Mouse (Mus musculus) forebrain, embryonic 12.5 days (tissue): ENCODE measurements around the gene Ciao2b. TPM values are rescaled to one million over a fixed set of nuclear protein-coding genes. Genes with fewer than 3 reads are reported as not detected.

Experiments used
- ATAC-seq: fragments of 200-750 bp; cut with Nextera tagmentation; 2 replicates; pipeline ENCODE4 v1.8.0; 2017; ENCODE audit warnings: moderate TSS enrichment; ENCODE audit not compliant: low FRiP score
- H3K27ac ChIP-seq: fragments of 300-500 bp; sonication (generic); 2 replicates; pipeline ENCODE4 v1.5.1; 2016; ENCODE audit warnings: mild to moderate bottlenecking
- H3K27me3 ChIP-seq: fragments of 300-500 bp; sonication (generic); 2 replicates; pipeline ENCODE4 v1.6.1; 2016; ENCODE audit warnings: mild to moderate bottlenecking
- H3K36me3 ChIP-seq: fragments of 300-500 bp; sonication (generic); replicated peaks from 2 replicates; pipeline ENCODE4 v1.6.1; 2016; ENCODE audit warnings: mild to moderate bottlenecking
- H3K4me1 ChIP-seq: fragments of 300-500 bp; sonication (generic); 2 replicates; pipeline ENCODE4 v1.6.1; 2016
- H3K4me2 ChIP-seq: fragments of 300-500 bp; sonication (generic); 2 replicates; pipeline ENCODE4 v1.6.1; 2016; ENCODE audit warnings: mild to moderate bottlenecking, moderate library complexity
- H3K4me3 ChIP-seq: fragments of 300-500 bp; sonication (generic); replicated peaks from 2 replicates; pipeline ENCODE4 v1.5.1; 2016; ENCODE audit warnings: mild to moderate bottlenecking
- H3K9ac ChIP-seq: fragments of 300-500 bp; sonication (generic); 2 replicates; pipeline ENCODE4 v1.6.1; 2016; ENCODE audit warnings: mild to moderate bottlenecking
- H3K9me3 ChIP-seq: fragments of 300-500 bp; sonication (generic); 2 replicates; pipeline ENCODE4 v1.6.1; 2016
- WGBS: fragments of 180-500 bp; shearing (Covaris S2); methylation state at CpG from one replicate; pipeline ENCODE4 v1.1.7; 2016; 5-methylcytosine and 5-hydroxymethylcytosine counted together
- polyA plus RNA-seq: library from polyadenylated mRNA; unstranded; fragments of >200 nt; fragmentation: Nextera tagmentation; extraction: Ambion mirVana; gene quantifications from 2 replicates; pipeline ENCODE4 v1.2.1, GENCODE M21; 2016

Gene Ciao2b
- polyA plus RNA-seq, 1 experiment from 2014 or later = 104 TPM

DNA sequence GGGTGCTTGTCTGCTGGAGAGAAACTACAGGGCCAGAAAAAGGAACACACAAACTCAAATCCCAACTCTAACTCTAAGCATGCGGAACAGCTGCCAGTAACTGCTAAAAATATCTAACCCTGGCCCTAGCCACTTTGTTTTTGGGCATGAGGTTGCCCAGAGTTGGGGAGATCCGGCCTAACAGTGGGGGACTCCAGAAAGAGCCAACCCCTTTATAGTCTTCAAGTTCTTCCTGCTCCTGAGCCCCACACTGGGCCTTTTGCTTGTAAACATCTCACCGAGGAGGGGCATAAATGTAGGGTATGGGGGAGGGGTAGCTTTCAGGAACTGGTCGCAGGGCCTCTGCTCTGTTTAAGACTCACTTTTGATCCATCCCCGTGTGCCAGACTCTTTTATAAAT, 9.8 kb downstream of the Ciao2b start:
- Histone ChIP-seq H3K27ac (no peak overlapping the region), H3K9ac (no peak overlapping the region), H3K4me2 (no peak overlapping the region; the same call in 1 of the 2 replicates), H3K4me3 (no peak overlapping the region), H3K9me3 (no peaks in the 10 kb centered on the region), H3K36me3 (peaks cover 8% of the 10 kb centered on the region), H3K27me3 (peaks cover 38% of the 10 kb centered on the region), H3K4me1 (peaks cover 14% of the 10 kb centered on the region)
- WGBS = 33% methylated on average over 5 of the region's 5 CpGs
- ATAC-seq = no peak

DNA sequence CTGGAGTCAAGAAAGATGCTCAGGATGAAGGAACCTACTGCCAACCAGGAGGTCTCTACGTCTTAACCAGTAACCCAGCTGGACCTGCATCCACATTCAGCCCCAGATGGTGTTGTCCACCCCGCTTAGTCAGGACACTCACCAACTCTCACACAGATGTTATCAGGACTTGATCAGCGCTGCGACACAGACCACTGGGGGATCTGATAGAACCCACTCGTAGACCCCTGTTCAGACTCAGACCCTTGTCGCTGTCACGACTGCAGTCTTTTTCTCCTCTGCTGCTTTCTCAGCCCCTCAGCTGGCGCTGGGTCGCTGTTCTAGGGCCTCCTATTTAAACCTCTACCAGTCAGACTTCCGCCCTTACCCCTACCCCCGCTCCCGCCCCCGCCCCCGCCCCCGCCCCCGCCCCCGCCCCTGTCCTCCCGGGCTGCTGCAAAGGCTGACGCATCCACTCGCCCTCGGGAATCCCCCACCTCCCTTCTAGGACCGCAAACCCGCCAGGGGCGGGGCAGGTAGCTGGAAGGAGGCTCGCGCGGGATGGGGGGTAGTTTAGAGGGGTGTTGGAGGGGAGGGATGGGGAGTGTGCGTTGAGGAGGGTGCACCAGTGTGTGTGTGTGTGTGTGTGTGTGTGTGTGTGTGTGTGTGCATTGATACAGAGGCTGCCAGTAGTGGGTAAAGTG, 10.6 kb downstream of the Ciao2b start, which contains the start of gene Rrad:
Gene Rrad (minus strand): TSS at position 347 of the 683 bp plus-strand sequence.
- H3K27ac ChIP-seq = no peak within 1 kb of the TSS
- peaks cover 38% of the 10 kb centered on the region for H3K27me3 ChIP-seq
- H3K9ac ChIP-seq = peak within 1 kb of the TSS; percentile 59
- H3K4me3 ChIP-seq = peak within 1 kb of the TSS; percentile 42
- no peaks in the 10 kb centered on the region for H3K9me3 ChIP-seq
- peaks cover 8% of the 10 kb centered on the region for H3K36me3 ChIP-seq
- H3K4me2 ChIP-seq = peak within 1 kb of the TSS; percentile 74
- WGBS = 0% methylated on average over 17 of the region's 28 CpGs
- peak; percentile 65 for ATAC-seq
- peaks cover 14% of the 10 kb centered on the region for H3K4me1 ChIP-seq

DNA sequence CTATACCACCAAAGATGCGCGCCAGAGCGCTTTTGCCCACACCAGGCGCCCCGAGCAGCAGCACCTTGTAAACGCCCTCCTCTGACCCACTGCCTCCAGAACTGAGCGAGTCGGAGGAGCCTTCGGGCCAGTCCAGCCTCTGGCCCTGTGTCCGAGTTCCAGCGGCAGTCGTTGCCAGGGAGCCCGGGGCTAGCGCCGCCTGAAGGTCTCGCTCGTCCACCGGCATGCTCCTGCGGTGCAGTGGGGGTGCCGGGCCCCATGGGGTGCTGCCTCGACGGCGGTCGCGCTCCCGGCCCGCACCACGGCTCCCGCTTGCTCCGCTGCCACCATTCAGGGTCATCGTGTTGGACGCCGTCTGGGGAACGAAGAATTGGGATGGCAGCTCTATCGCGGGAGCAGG, 11.2 kb downstream of the Ciao2b start:
- Histone ChIP-seq H3K27me3 (peaks cover 38% of the 10 kb centered on the region), H3K9me3 (no peaks in the 10 kb centered on the region), H3K4me2 (peak overlapping the region; percentile 74), H3K9ac (peak overlapping the region; percentile 59; the same call in 1 of the 2 replicates), H3K4me1 (peaks cover 14% of the 10 kb centered on the region), H3K27ac (no peak overlapping the region), H3K4me3 (peak overlapping the region; percentile 42), H3K36me3 (peaks cover 2% of the 10 kb centered on the region; the same call in 1 of the 2 replicates)
- peak; percentile 40; the same call in 1 of the 2 replicates for ATAC-seq
- under 1% methylated on average over 36 of the region's 36 CpGs for WGBS

DNA sequence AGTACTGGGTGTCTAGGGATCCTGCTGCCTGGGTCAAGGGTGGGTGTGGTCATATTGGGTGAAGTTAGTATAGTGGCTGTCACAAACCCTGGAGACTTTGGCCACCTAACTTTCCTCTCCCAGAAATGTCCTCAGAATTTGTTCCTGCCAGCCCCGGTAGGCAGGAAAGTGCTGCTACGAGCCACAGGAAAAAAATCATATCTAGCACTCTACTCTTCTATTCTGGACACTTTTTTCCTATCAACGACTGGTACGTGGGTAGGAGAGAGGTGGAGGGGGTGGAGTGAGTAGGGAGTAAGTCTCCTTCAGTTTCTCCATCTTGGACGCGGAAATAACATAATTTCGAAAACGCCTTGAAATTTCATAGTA, 11.7 kb downstream of the Ciao2b start:
- Histone ChIP-seq H3K4me2 (peak overlapping the region; percentile 74), H3K27ac (no peak overlapping the region), H3K4me1 (peaks cover 14% of the 10 kb centered on the region), H3K27me3 (peaks cover 38% of the 10 kb centered on the region), H3K9ac (no peak overlapping the region; the same call in 1 of the 2 replicates), H3K9me3 (no peaks in the 10 kb centered on the region), H3K36me3 (no peaks in the 10 kb centered on the region), H3K4me3 (peak overlapping the region; percentile 42; the same call in 1 of the 2 replicates)
- 37% methylated on average over 8 of the region's 8 CpGs for WGBS
- no peak for ATAC-seq

DNA sequence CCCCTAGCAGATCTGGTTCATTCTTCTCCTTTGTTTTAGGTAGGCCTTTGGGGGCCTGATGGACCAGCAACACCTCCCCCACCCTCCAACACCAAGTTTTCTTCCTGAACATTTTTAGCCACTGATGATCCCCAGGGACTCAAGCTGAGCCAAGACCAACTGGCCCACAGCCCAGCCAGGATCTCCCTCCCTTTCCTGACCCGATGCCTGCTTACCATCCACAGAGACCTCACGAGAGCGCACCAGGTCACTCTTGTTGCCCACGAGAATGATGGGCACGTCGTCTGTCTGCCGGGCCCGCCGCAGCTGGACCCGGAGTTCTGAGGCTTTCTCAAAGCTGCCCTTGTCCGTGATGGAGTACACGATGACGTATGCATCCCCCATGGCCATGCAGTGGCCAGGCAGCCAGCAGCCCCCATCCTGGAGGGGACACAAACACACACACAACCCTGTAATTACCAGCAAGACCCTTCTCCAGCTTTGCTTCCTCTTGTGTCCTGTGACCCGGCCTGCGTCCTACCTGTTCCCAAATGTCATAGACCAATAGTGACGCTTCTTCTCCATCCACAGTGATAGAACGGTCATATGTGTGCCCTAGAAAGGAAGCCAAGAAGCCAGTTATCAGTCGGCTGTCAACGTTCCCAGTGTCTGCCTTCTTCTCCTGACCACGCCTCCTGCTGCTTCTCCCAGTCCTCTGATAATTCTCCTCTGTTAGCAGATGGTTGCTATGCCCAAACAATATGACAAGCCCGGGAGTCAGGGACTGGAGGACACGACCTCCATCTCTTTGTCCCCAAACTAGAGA, 12.3 kb downstream of the Ciao2b start:
- H3K4me3 ChIP-seq = no peak overlapping the region
- H3K27me3 ChIP-seq = peaks cover 38% of the 10 kb centered on the region
- 79% methylated on average over 22 of the region's 22 CpGs for WGBS
- H3K36me3 ChIP-seq = no peaks in the 10 kb centered on the region
- peaks cover 14% of the 10 kb centered on the region for H3K4me1 ChIP-seq
- H3K4me2 ChIP-seq = no peak overlapping the region
- H3K9me3 ChIP-seq = no peaks in the 10 kb centered on the region
- no peak overlapping the region for H3K27ac ChIP-seq
- no peak overlapping the region for H3K9ac ChIP-seq
- no peak for ATAC-seq

DNA sequence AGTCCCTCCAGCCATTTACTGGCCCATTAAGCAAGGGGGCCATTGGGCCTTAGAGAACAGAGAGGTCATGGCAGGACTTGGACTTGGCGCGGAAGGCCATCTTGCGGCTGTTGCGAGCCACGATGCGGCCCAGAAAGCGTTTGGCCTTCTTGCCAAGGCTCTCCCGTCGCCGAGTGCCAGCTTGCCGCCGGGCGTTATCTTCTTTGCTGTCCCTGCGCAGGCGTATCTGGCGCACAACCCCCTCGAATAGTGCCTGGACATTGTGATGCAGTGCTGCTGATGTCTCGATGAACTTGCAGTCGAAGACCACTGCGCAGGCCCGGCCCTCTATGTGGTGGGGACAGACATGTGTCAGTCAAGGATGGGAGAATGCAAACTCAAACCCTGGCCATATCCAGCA, 13.4 kb downstream of the Ciao2b start:
- 92% methylated on average over 21 of the region's 21 CpGs for WGBS
- no peak overlapping the region for H3K4me2 ChIP-seq
- H3K9me3 ChIP-seq = no peaks in the 10 kb centered on the region
- no peak overlapping the region for H3K4me3 ChIP-seq
- H3K36me3 ChIP-seq = no peaks in the 10 kb centered on the region
- H3K27me3 ChIP-seq = peaks cover 38% of the 10 kb centered on the region
- H3K9ac ChIP-seq = no peak overlapping the region
- H3K4me1 ChIP-seq = peaks cover 14% of the 10 kb centered on the region
- H3K27ac ChIP-seq = no peak overlapping the region
- ATAC-seq = no peak

DNA sequence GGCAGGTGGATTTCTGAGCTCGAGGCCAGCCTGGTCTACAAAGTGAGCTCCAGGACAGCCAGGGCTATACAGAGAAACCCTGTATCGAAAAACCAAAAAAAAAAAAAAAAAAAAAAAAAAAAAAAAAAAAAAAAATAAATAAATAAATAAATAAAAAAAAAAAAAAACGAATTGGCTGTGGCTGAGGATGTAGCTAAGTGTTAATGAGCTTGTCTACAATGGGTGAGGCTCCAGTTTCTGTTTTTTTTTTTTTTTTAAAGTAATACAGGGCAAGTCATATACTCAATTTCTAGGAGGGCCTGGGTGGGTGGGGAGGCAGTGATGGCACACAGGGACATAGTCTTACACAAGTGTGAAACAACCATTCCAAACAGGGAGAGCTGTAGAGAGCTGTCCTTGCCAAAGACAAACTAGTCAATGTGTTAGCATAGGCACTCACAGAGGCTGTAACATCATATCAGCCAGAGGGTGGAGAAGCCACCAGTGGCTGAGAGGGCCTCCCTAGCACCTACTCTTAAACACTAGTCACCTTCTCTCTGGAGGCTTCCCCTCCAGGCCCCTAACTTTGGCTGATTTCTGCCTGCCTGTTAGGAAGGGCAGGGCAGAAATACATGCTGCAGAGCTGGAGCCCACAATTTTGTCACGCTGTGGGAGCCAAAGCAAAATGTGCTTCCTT, 14.6 kb downstream of the Ciao2b start:
- Histone ChIP-seq H3K4me2 (no peak overlapping the region), H3K4me3 (no peak overlapping the region), H3K27ac (no peak overlapping the region), H3K9ac (no peak overlapping the region), H3K36me3 (no peaks in the 10 kb centered on the region), H3K4me1 (peaks cover 14% of the 10 kb centered on the region), H3K9me3 (no peaks in the 10 kb centered on the region), H3K27me3 (peaks cover 38% of the 10 kb centered on the region)
- 64% methylated on average over 4 of the region's 4 CpGs for WGBS
- no peak for ATAC-seq

DNA sequence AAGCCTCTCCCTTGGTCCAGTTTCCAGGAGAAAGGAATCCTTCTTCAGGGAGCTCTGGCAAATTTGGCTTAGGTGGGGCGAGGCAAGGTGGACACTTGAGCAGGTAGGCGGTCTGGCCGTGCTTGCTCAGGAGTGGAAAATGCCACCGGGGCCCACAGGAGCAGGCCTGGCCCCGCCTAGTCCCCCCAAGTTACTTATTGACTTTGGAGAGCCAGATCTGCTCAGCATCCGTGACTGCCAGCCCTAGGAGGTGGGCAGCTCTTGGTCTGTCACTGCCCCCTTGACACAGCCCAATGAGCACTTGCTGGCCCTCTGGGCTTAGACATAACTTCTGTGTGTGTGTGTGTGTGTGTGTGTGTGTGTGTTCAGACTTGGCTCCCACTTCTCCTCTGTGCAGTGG, 17.6 kb downstream of the Ciao2b start, which contains the start of gene Cdh16:
Gene Cdh16 (minus strand): TSS at position 236 of the 400 bp plus-strand sequence.
- Histone ChIP-seq H3K9ac (no peak within 1 kb of the TSS), H3K4me2 (no peak within 1 kb of the TSS), H3K36me3 (no peaks in the 10 kb centered on the region), H3K27me3 (peaks cover 8% of the 10 kb centered on the region), H3K4me3 (no peak within 1 kb of the TSS), H3K27ac (no peak within 1 kb of the TSS), H3K9me3 (0 out of 2 replicates have a peak, but pooled peaks cover 2% of the 10 kb centered on the region), H3K4me1 (no peaks in the 10 kb centered on the region)
- no peak for ATAC-seq
- 74% methylated on average over 6 of the region's 6 CpGs for WGBS

DNA sequence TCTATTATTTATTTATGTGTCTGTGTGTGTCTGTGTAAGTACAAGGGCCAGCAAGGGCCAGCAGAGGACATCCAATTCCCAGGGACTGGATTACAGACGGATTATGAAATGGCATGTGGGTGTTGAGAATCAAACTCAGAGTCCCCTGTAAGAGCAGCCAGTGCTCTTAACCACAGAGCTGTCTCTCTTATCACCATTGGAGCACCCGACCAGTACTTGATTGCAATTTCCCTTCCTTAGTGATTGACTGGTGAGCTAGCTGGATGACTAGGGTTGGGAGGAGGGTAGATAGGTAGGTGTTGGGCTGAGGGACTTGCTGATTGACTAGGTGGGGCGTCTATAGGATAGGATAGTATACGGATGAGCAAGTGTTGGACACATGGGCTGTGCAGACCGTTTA, 21.0 kb downstream of the Ciao2b start:
- no peak overlapping the region for H3K9ac ChIP-seq
- no peaks in the 10 kb centered on the region for H3K4me1 ChIP-seq
- H3K9me3 ChIP-seq = 0 out of 2 replicates have a peak, but pooled peaks cover 2% of the 10 kb centered on the region
- H3K4me3 ChIP-seq = no peak overlapping the region
- WGBS = 80% methylated on average over 5 of the region's 5 CpGs
- H3K36me3 ChIP-seq = no peaks in the 10 kb centered on the region
- H3K4me2 ChIP-seq = no peak overlapping the region
- ATAC-seq = no peak
- H3K27me3 ChIP-seq = no peaks in the 10 kb centered on the region
- H3K27ac ChIP-seq = no peak overlapping the region

DNA sequence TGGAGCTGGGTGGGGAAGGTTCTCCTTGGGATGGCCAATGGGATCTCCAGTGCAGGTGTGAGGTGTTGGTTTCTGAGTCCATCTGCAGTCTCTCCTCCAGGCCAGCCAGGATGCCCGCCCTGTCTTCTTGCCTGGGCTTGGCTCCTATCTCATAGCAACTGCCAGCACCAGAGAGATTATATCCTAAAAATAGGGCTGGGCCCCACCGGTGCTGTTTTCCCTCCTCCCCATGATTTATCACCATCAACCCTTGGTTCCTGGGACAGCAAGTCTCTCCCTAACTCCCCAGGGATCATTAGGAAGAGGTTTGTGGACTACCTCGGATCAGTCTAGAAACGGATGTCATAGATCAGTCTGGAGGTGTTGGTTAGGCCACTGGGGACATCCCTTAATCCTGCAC, 28.6 kb downstream of the Ciao2b start:
- no peak for ATAC-seq
- no peak overlapping the region for H3K4me2 ChIP-seq
- peaks cover 5% of the 10 kb centered on the region; the same call in 1 of the 2 replicates for H3K27me3 ChIP-seq
- no peak overlapping the region for H3K4me3 ChIP-seq
- no peaks in the 10 kb centered on the region for H3K4me1 ChIP-seq
- no peak overlapping the region for H3K27ac ChIP-seq
- no peaks in the 10 kb centered on the region for H3K36me3 ChIP-seq
- H3K9me3 ChIP-seq = no peaks in the 10 kb centered on the region
- H3K9ac ChIP-seq = no peak overlapping the region
- WGBS = 86% methylated on average over 4 of the region's 4 CpGs

DNA sequence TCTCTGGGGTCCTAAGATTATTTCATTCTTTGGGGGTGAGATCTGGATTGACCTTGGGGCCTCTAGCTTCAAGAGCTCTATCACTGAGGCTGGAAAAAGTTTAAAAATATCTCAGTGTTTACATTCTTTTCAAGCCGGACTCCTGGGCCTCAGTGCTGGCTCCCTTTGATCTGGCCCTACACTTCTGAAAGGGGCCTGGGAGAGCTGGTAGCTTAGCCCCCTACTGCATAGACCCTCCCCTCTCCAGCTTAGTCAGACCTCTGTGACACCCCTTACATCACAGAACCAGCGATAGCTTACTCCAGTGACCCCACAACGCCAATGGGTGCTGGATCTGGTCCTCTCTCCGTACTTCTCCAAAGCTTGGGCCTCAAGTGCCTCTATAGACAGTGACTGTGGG, 30.2 kb downstream of the Ciao2b start:
- no peaks in the 10 kb centered on the region for H3K36me3 ChIP-seq
- ATAC-seq = no peak
- H3K4me1 ChIP-seq = no peaks in the 10 kb centered on the region
- peaks cover 5% of the 10 kb centered on the region; the same call in 1 of the 2 replicates for H3K27me3 ChIP-seq
- WGBS = 82% methylated on average over 4 of the region's 4 CpGs
- H3K4me2 ChIP-seq = no peak overlapping the region
- H3K9me3 ChIP-seq = no peaks in the 10 kb centered on the region
- no peak overlapping the region for H3K9ac ChIP-seq
- H3K27ac ChIP-seq = no peak overlapping the region
- H3K4me3 ChIP-seq = no peak overlapping the region

DNA sequence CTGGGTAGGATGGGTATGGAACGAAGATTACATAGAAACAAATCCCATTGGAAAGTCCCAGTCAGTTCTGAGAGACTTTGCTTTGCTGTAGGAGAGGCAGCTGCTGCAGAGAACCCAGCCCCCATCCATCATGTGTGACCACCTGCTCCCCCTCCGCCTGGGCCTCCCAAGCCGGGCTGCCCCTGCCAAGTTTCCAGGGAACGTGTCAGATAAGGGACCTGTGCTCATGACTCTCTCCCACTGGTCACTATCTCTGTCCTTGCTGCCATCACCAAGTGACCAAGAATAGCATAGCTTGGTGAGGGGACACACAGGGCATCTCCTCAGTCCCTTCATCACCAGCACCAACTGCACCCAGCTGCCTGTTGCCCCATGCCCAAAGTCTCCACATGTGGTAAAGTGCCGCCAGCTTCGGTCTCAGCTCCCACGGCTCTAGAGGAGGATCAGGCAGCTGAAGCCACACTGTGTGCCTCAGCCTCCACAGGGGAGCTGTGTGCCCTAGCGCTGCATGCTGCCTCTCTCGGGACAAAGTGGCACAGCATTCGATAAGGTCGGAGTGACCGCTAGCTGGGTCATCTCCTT, 31.5 kb downstream of the Ciao2b start:
- Histone ChIP-seq H3K27ac (no peak overlapping the region), H3K4me1 (no peaks in the 10 kb centered on the region), H3K9me3 (no peaks in the 10 kb centered on the region), H3K27me3 (peaks cover 5% of the 10 kb centered on the region; the same call in 1 of the 2 replicates), H3K36me3 (no peaks in the 10 kb centered on the region), H3K9ac (no peak overlapping the region), H3K4me3 (no peak overlapping the region), H3K4me2 (no peak overlapping the region)
- ATAC-seq = no peak
- 82% methylated on average over 12 of the region's 12 CpGs for WGBS
